Mouse (Mus musculus) liver, postnatal 0 days (tissue): ENCODE measurements at regions not wholly inside any gene's neighbourhood (a gene's known extent, or its start where the extent isn't known, plus 50 kb on each side); places are given as distances from the start of the nearest gene placed in this dataset.

Source experiments
- CTCF ChIP-seq: sonication (generic); IDR thresholded peaks from 2 replicates; pipeline ENCODE4 v1.5.1; 2016; ENCODE audit warnings: antibody characterized with exemption, low read depth
- EP300 ChIP-seq: IDR thresholded peaks from 2 replicates; pipeline ENCODE4 v1.6.1; 2016; ENCODE audit warnings: antibody characterized with exemption, low read depth, mild to moderate bottlenecking

- TF ChIP-seq CTCF (no peak), EP300 (no peak)
Observed at GRCm38 (mm10) chr4:4450104-4450503, 343.1 kb downstream of the Impad1 start.
